Mouse (Mus musculus): ENCODE results near the gene Slc45a2. TPM values are rescaled to one million over a fixed set of nuclear protein-coding genes. Genes with fewer than 3 reads are reported as not detected.

The Slc45a2 gene
- polyA plus RNA-seq, 1 experiment from 2014 or later: not detected

DNA sequence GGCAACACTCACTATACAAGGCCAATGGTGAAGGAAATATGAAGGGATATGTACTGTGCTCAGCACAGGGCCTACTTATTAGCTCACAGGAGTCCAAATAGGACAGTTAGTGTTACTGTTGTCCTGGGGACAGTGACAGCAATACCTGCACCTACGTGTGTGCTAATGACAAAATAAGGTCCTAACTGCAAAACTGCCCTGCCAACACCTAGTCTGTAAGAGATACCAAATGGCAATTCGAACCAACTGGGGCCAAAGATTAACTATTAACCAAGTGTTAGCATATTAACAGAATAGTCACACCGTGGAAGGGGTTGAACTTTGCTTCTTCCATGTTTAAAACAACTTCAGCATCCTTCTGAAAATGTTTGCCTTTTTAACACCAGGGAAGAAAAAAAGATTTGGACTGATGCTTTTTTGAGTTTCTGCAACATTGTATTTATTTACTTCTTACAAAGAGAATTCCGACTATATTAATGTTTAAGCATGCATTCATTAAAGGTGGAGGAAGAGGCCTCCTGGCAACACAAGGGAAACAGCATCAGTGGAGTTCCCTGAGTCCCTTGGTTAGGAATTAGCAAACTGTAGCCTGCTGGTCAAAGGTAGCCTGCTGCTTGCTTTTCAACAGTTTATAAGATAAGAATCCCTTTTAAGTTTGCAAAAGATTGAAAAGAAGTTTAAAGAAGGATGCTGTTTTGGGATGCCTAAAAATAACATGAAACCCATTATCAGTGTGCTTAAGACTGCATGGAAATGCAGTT is 26.5 kb downstream of the Slc45a2 start:
- Histone ChIP-seq H3K4me2 (replicated peaks; ENCODE audit: low read depth, low read length) (no peak overlapping the region), H3K27ac (ENCODE audit: low read depth, low read length) (peak overlapping the region; percentile 69; the same call in 1 of the 2 replicates), H3K4me1 (ENCODE audit: control insufficient read depth, insufficient read depth, low read length) (no peaks in the 10 kb centered on the region), H3K4me3 (ENCODE audit: low read length) (no peak overlapping the region), H3K9ac (ENCODE audit: low read depth, low read length) (no peak overlapping the region), H3K27me3 (ENCODE audit: control insufficient read depth, insufficient read depth, low read length) (no peaks in the 10 kb centered on the region), H3K9me3 (ENCODE audit: control insufficient read depth, low read length) (no peaks in the 10 kb centered on the region), H3K36me3 (ENCODE audit: control insufficient read depth, insufficient read depth, low read length) (no peaks in the 10 kb centered on the region)
- no peak; the same call in 1 of the 2 replicates for ATAC-seq (ENCODE audit: low FRiP score, low TSS enrichment)
- 59% methylated on average over 4 of the region's 4 CpGs for WGBS

DNA sequence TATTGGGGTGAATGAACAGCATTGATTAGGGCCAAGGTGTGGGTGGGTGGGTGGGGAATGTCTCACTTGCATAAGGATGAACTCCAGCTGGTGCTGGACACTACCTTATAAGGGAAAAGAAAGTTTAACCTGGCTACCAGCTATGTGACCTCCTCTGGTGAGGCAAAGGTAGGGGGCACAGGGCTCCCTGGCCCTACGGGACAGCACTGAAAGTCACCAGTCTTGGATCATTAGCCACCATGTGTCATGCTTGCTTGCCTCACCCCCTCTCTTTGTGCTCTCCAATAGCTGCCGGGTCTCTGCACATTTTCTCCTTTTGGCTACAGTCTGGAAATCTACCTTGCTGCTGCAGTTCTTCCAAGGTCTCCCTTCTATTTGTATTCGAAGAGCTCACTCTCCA is 29.7 kb downstream of the Slc45a2 start:
- H3K4me1 ChIP-seq (ENCODE audit: control insufficient read depth, insufficient read depth, low read length): no peaks in the 10 kb centered on the region

GRCm38 (mm10) chr15:11035947-11036474 is 35.5 kb downstream of the Slc45a2 start:
- Histone ChIP-seq H3K27me3 (ENCODE audit: control insufficient read depth, insufficient read depth, low read length) (peaks cover 40% of the 10 kb centered on the region), H3K4me1 (ENCODE audit: control insufficient read depth, insufficient read depth, low read length) (peaks cover 18% of the 10 kb centered on the region), H3K4me3 (ENCODE audit: low read length) (peak overlapping the region; percentile 34), H3K4me2 (replicated peaks; ENCODE audit: low read depth, low read length) (peak overlapping the region; percentile 67), H3K9me3 (ENCODE audit: control insufficient read depth, low read length) (no peaks in the 10 kb centered on the region), H3K9ac (ENCODE audit: low read depth, low read length) (no peak overlapping the region), H3K36me3 (ENCODE audit: control insufficient read depth, insufficient read depth, low read length) (no peaks in the 10 kb centered on the region), H3K27ac (ENCODE audit: low read depth, low read length) (no peak overlapping the region)
- WGBS: 6% methylated on average over 34 of the region's 34 CpGs
- peak; percentile 12; the same call in 1 of the 2 replicates for ATAC-seq (ENCODE audit: low FRiP score, low TSS enrichment)

More for the DNA sequence above, 29.7 kb downstream of the Slc45a2 start:
- H3K9me3 ChIP-seq (ENCODE audit: control insufficient read depth, low read length): no peaks in the 10 kb centered on the region
- no peak overlapping the region for H3K4me2 ChIP-seq (replicated peaks; ENCODE audit: low read depth, low read length)
- H3K4me3 ChIP-seq (ENCODE audit: low read length): no peak overlapping the region
- 42% methylated on average over 3 of the region's 3 CpGs for WGBS
- H3K36me3 ChIP-seq (ENCODE audit: control insufficient read depth, insufficient read depth, low read length): no peaks in the 10 kb centered on the region
- peaks cover 10% of the 10 kb centered on the region for H3K27me3 ChIP-seq (ENCODE audit: control insufficient read depth, insufficient read depth, low read length)
- no peak overlapping the region for H3K27ac ChIP-seq (ENCODE audit: low read depth, low read length)
- ATAC-seq (ENCODE audit: low FRiP score, low TSS enrichment): peak; percentile 69; the same call in 1 of the 2 replicates
- H3K9ac ChIP-seq (ENCODE audit: low read depth, low read length): no peak overlapping the region

DNA sequence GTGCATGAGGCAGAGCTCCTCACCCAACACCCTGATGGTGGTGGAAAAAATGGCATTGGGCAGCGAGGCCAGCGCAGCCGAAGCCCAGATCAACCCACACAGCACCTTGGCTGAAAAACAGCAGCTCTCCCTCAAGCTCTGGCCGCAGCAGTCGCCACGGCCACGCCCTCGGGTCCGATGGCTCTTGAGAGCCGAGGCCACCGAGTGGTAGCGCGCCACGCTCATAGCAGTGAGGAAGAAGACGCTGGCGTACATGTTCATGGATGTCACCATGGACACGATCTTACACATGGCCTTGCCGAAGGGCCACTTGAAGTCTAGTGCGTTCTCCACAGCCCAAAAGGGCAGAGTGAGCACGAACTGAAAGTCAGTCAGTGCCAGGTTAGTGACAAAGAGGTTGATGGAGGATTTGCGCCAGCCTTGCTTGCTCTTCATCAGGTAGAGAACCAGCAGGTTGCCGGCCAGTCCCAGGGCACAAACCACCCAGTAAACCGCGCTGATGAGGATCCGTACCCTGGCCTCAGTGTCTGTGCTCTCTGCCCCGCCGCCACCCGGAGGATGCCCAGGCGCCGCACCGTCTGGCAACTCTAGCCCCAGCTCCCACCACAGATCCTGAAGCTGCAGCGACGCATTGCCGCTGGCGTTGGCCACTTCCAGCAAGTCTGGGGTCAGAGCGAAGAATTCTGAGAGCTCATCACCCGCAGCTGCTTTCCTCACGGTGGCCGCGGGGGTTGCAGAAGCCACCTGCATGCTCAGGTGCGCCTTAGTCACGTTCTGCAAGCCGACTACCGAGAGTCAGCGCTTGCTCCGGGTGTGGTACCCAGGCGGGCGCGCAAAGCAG is 36.2 kb downstream of the Slc45a2 start:
- H3K4me2 ChIP-seq (replicated peaks; ENCODE audit: low read depth, low read length): peak overlapping the region; percentile 67
- peaks cover 18% of the 10 kb centered on the region for H3K4me1 ChIP-seq (ENCODE audit: control insufficient read depth, insufficient read depth, low read length)
- H3K36me3 ChIP-seq (ENCODE audit: control insufficient read depth, insufficient read depth, low read length): no peaks in the 10 kb centered on the region
- 4% methylated on average over 49 of the region's 49 CpGs for WGBS
- H3K9me3 ChIP-seq (ENCODE audit: control insufficient read depth, low read length): no peaks in the 10 kb centered on the region
- no peak overlapping the region for H3K27ac ChIP-seq (ENCODE audit: low read depth, low read length)
- 0 out of 2 replicates have a peak overlapping the region, but pooled peaks have one; percentile 12 for H3K9ac ChIP-seq (ENCODE audit: low read depth, low read length)
- peak overlapping the region; percentile 34 for H3K4me3 ChIP-seq (ENCODE audit: low read length)
- 0 out of 2 replicates have a peak, but pooled peaks have one; percentile 22 for ATAC-seq (ENCODE audit: low FRiP score, low TSS enrichment)
- peaks cover 40% of the 10 kb centered on the region for H3K27me3 ChIP-seq (ENCODE audit: control insufficient read depth, insufficient read depth, low read length)

DNA sequence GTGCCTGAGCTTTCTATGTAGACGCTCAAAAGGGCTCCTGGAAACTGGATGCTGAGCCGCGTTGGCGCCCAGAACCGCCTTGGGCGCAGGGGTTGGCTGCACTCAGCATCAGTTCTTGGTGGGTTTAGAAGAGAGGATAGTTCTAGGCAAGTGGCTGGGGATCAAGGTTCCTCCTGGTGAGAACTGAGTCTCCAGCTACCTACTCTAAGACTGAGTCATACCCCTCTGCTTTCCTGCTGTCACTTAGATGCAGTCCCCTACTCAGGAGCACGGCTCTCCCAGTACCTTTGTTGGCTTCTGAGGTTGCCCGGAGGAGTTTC is 36.8 kb downstream of the Slc45a2 start:
- Histone ChIP-seq H3K4me2 (replicated peaks; ENCODE audit: low read depth, low read length) (peak overlapping the region; percentile 67), H3K36me3 (ENCODE audit: control insufficient read depth, insufficient read depth, low read length) (no peaks in the 10 kb centered on the region), H3K4me3 (ENCODE audit: low read length) (peak overlapping the region; percentile 34), H3K27ac (ENCODE audit: low read depth, low read length) (no peak overlapping the region), H3K4me1 (ENCODE audit: control insufficient read depth, insufficient read depth, low read length) (peaks cover 18% of the 10 kb centered on the region), H3K9me3 (ENCODE audit: control insufficient read depth, low read length) (no peaks in the 10 kb centered on the region), H3K27me3 (ENCODE audit: control insufficient read depth, insufficient read depth, low read length) (peaks cover 40% of the 10 kb centered on the region), H3K9ac (ENCODE audit: low read depth, low read length) (no peak overlapping the region)
- WGBS: 3% methylated on average over 8 of the region's 8 CpGs
- ATAC-seq (ENCODE audit: low FRiP score, low TSS enrichment): no peak

DNA sequence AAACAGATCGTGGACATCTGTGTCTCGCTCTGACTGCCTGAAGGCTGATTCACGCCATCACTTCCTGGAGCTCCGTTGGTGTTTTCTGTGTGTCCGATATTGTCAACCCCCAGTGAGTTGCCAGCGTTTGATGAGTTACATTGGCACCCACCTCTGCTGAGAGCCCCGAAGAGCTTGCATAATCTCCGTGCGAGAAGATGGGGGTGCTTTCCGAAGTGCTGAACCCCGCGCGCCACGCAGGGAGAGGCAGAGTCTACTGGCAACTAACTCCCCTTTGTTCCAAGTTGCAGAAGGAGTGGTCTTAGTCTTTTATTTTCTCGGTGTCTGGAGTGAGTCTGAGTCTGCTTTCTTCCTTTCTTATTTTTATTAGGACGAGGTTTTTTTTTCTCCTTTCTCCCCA is 37.2 kb downstream of the Slc45a2 start, which contains the start of gene Rxfp3:
TSS of gene Rxfp3 (minus strand) at position 281 of the 400 bp plus-strand sequence.
- H3K4me1 ChIP-seq (ENCODE audit: control insufficient read depth, insufficient read depth, low read length): peaks cover 18% of the 10 kb centered on the region
- peak within 1 kb of the TSS; percentile 67 for H3K4me2 ChIP-seq (replicated peaks; ENCODE audit: low read depth, low read length)
- H3K27ac ChIP-seq (ENCODE audit: low read depth, low read length): no peak within 1 kb of the TSS
- H3K27me3 ChIP-seq (ENCODE audit: control insufficient read depth, insufficient read depth, low read length): peaks cover 40% of the 10 kb centered on the region
- H3K4me3 ChIP-seq (ENCODE audit: low read length): peak within 1 kb of the TSS; percentile 34
- H3K9ac ChIP-seq (ENCODE audit: low read depth, low read length): no peak within 1 kb of the TSS
- no peak for ATAC-seq (ENCODE audit: low FRiP score, low TSS enrichment)
- 3% methylated on average over 16 of the region's 16 CpGs for WGBS
- no peaks in the 10 kb centered on the region for H3K9me3 ChIP-seq (ENCODE audit: control insufficient read depth, low read length)
- no peaks in the 10 kb centered on the region for H3K36me3 ChIP-seq (ENCODE audit: control insufficient read depth, insufficient read depth, low read length)

DNA sequence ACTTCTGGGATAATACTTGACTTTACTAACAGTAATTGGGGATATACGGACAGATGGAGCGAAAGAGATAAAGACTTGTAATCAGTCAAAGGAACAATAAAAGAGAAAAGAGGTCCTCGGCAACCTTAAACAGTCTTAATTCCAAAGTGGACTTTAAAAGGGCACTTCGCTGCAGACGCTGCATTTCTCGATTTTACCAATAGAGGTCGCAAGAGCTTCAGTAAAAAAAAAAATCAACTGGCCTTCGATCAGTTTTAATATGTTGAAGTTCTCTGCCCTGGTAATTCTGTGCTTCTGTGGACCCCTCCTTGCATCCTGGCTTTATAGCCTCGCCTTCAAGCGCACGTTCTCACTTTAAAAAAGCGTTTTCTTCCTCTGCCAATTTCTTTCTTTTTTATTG is 38.0 kb downstream of the Slc45a2 start:
- Histone ChIP-seq H3K27me3 (ENCODE audit: control insufficient read depth, insufficient read depth, low read length) (peaks cover 40% of the 10 kb centered on the region), H3K9ac (ENCODE audit: low read depth, low read length) (no peak overlapping the region), H3K27ac (ENCODE audit: low read depth, low read length) (no peak overlapping the region), H3K4me1 (ENCODE audit: control insufficient read depth, insufficient read depth, low read length) (peaks cover 18% of the 10 kb centered on the region), H3K4me3 (ENCODE audit: low read length) (no peak overlapping the region), H3K36me3 (ENCODE audit: control insufficient read depth, insufficient read depth, low read length) (no peaks in the 10 kb centered on the region), H3K9me3 (ENCODE audit: control insufficient read depth, low read length) (no peaks in the 10 kb centered on the region), H3K4me2 (replicated peaks; ENCODE audit: low read depth, low read length) (no peak overlapping the region)
- 3% methylated on average over 12 of the region's 12 CpGs for WGBS
- ATAC-seq (ENCODE audit: low FRiP score, low TSS enrichment): no peak

DNA sequence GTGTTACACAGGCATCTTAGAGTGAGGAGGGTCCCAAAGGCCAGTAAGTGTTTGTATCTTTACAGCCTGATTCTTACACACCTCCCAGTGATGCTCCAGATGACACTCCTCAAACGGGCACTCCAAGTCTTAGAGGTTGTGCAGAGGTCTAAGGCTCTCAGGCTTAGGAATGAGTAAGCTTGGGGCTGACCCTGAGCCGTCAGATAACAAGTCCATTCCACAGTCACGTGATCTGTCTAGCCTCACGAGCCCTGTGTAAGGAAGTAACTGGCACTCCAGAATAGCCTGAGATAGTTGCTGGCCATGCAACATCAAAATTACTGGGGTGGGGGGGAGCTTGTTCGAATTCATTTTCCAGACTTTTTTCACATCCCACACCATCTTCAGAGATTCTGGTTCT is 39.5 kb downstream of the Slc45a2 start:
- Histone ChIP-seq H3K27me3 (ENCODE audit: control insufficient read depth, insufficient read depth, low read length) (peaks cover 32% of the 10 kb centered on the region), H3K36me3 (ENCODE audit: control insufficient read depth, insufficient read depth, low read length) (no peaks in the 10 kb centered on the region), H3K27ac (ENCODE audit: low read depth, low read length) (no peak overlapping the region), H3K9me3 (ENCODE audit: control insufficient read depth, low read length) (no peaks in the 10 kb centered on the region), H3K4me1 (ENCODE audit: control insufficient read depth, insufficient read depth, low read length) (peaks cover 18% of the 10 kb centered on the region), H3K4me2 (replicated peaks; ENCODE audit: low read depth, low read length) (no peak overlapping the region), H3K9ac (ENCODE audit: low read depth, low read length) (no peak overlapping the region), H3K4me3 (ENCODE audit: low read length) (no peak overlapping the region)
- ATAC-seq (ENCODE audit: low FRiP score, low TSS enrichment): no peak
- WGBS: 34% methylated on average over 5 of the region's 5 CpGs
